ENCODE assay signal across 10 mouse cellular contexts in genomic region chr6:35567755-35568154, GRCm38 (mm10). TPM values are rescaled to one million over a fixed set of nuclear protein-coding genes. Genes with fewer than 3 reads are reported as not detected.
DNase-seq lines count a peak whose midpoint lies in the region; ATAC-seq and TF ChIP-seq lines count a peak whose summit lies in the region.
"Had no signal": no experiment of that assay in that cellular context is flagged by ENCODE, and none has a peak within 500 bp of the region (broad histone marks: within the 10 kb centered on the region; RNA-seq: fewer than 3 reads in every experiment).

No protein-coding gene starts in this region.

- ATAC-seq in kidney, embryonic 16.5 days (ENCODE audit: low FRiP score, low TSS enrichment) = no peak
- peak; percentile 64 for ATAC-seq in CD4-positive, CD25-positive, alpha-beta regulatory T cell, adult 4 months

- peak; percentile 8 for DNase-seq in adrenal gland, adult 2 months
- DNase-seq in adrenal gland, adult 8-10 months = no peak
- peak; percentile 68 for DNase-seq in kidney, adult 2 months
- peak; percentile 70 for DNase-seq in embryo, embryonic 11 days
- peak; percentile 65 to 80 for DNase-seq in left cerebral cortex, postnatal 14 days (ENCODE audit: low spot score in 2 of 2)
- peak; percentile 31 for DNase-seq in telencephalon, adult 2 months (ENCODE audit: low read depth, low spot score)
- DNase-seq: liver, embryonic 13.5 days had no signal

- H3K9me3 ChIP-seq in kidney, embryonic 16.5 days (ENCODE audit: low read length) = no peaks in the 10 kb centered on the region
- H3K9me3 ChIP-seq: liver, embryonic 13.5 days had no signal

- no peak for TF ChIP-seq POLR2A in kidney, adult 2 months (IDR thresholded peaks at IDR 0.05; ENCODE audit: low read depth, low read length)

- H3K9ac ChIP-seq in kidney, embryonic 16.5 days (replicated peaks; ENCODE audit: low read length) = no peak overlapping the region
- H3K9ac ChIP-seq: liver, embryonic 13.5 days had no signal

- no peaks in the 10 kb centered on the region for H3K36me3 ChIP-seq in kidney, adult 2 months (ENCODE audit: control insufficient read depth, insufficient read depth, low read length)
- H3K36me3 ChIP-seq in kidney, embryonic 16.5 days (ENCODE audit: insufficient read depth, low read length) = no peaks in the 10 kb centered on the region
- H3K36me3 ChIP-seq: liver, embryonic 13.5 days had no signal

- H3K4me3 ChIP-seq in kidney, adult 2 months (ENCODE audit: insufficient read depth, low read depth, low read length) = no peak overlapping the region
- H3K4me3 ChIP-seq in kidney, embryonic 16.5 days (ENCODE audit: low read length) = no peak overlapping the region
- H3K4me3 ChIP-seq: erythroblast, embryonic 14.5 days; liver, embryonic 13.5 days had no signal

- peak; percentile 9; the same call in 1 of the 2 replicates for TF ChIP-seq CTCF in kidney, adult 2 months (conservative IDR thresholded peaks at IDR 0.05; ENCODE audit: insufficient read depth, insufficient read length, low read depth, low read length)

- intact Hi-C loops in left cerebral cortex, postnatal 14 days (cut with DNase I) = loop anchor here (10.0 kb wide), 2 partner anchors 183 to 313 kb away; no protein-coding TSS in a partner anchor

- H3K27ac ChIP-seq in kidney, adult 2 months (ENCODE audit: insufficient read depth, low read depth, low read length) = no peak overlapping the region
- no peak overlapping the region for H3K27ac ChIP-seq in kidney, embryonic 16.5 days (ENCODE audit: low read length)
- H3K27ac ChIP-seq: liver, embryonic 13.5 days had no signal

- no peaks in the 10 kb centered on the region for H3K4me1 ChIP-seq in kidney, adult 2 months (ENCODE audit: control insufficient read depth, insufficient read depth, low read length)
- no peaks in the 10 kb centered on the region for H3K4me1 ChIP-seq in kidney, embryonic 16.5 days (ENCODE audit: insufficient read depth, low read length)
- H3K4me1 ChIP-seq: liver, embryonic 13.5 days had no signal

- H3K27me3 ChIP-seq in kidney, adult 2 months (replicated peaks; ENCODE audit: control insufficient read depth, insufficient read depth, low read length) = no peaks in the 10 kb centered on the region
- H3K27me3 ChIP-seq in kidney, embryonic 16.5 days (ENCODE audit: insufficient read depth, low read length) = no peaks in the 10 kb centered on the region; the same call in 1 of the 2 replicates
- H3K27me3 ChIP-seq: liver, embryonic 13.5 days had no signal

- H3K4me2 ChIP-seq in kidney, embryonic 16.5 days (replicated peaks; ENCODE audit: low read depth, low read length) = no peak overlapping the region
- H3K4me2 ChIP-seq: liver, embryonic 13.5 days had no signal

RNA-seq across cellular contexts. Expression of gene Mtpn, which starts 28.1 kb away (rescaled TPM):
- 100 to 1,000 TPM; 115 to 139 TPM for total RNA-seq in adrenal gland, adult 2 months (2021)
- polyA plus RNA-seq in adrenal gland, adult 2 months (2012; rRNA removed) = 278 and 289 TPM in 2 replicates
- total RNA-seq in adrenal gland, adult 8-10 months (2022) = 100 to 1,000 TPM; 115 to 147 (median 119) TPM
- polyA plus RNA-seq in kidney, adult 2 months (2012; rRNA removed) = 37.3 and 46.9 TPM in 2 replicates
- 157 and 161 TPM in 2 replicates for polyA plus RNA-seq in kidney, embryonic 16.5 days (2015; fragmentation: Nextera tagmentation; extraction: Ambion mirVana)
- 10 to 100 TPM; 82.1 to 98.4 TPM for polyA plus RNA-seq in CD4-positive, CD25-positive, alpha-beta regulatory T cell, adult 4 months (2017; shearing (Covaris generic))
- 100 to 1,000 TPM; 344 to 362 TPM for total RNA-seq in left cerebral cortex, postnatal 14 days (2021)
